Mouse (Mus musculus) WW6 (cell line): ENCODE data around the gene 1700061G19Rik.
"Not testable (repeated sequence)": the region's sequence is repeated elsewhere in the genome, so short reads cannot be mapped to it uniquely, and the experiment has no call there.

Experiments
- DNase-seq: peaks from one replicate; pipeline ENCODE4 v3.0.0-alpha.2; 2013; ENCODE audit warnings: low read depth, low spot score

1700061G19Rik gene

DNA sequence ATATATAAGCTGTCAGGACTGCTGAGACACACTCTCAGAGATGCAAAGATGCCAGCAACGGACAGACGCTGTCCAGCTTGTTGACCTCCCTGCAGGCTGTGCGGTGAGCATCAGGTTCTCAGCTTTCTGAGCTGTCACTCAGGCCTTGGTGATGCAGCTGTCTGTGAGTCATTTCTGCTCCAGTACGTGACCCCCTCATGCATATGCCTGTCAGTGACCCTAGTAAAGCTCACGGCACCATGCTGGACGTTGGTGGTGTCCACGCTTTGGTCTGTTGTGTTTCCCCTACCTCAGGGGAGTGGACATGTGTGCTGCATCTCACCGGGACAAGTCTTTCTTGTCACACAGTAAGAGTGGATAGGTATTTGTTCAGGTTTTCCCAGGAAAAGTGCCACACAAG lies 3.5 kb upstream of the 1700061G19Rik start:
- no peak for DNase-seq

GRCm38 (mm10) chr17:56872512-56872911 lies 2.8 kb upstream of the 1700061G19Rik start:
- no peak for DNase-seq

GRCm38 (mm10) chr17:56874237-56874636 lies 1.0 kb upstream of the 1700061G19Rik start, which contains the start of gene Acsbg2:
TSS of gene Acsbg2 (minus strand) at chr17:56874447.
- DNase-seq = no peak

GRCm38 (mm10) chr17:56876465-56876864 lies 1.2 kb downstream of the 1700061G19Rik start:
- DNase-seq = no peak

DNA sequence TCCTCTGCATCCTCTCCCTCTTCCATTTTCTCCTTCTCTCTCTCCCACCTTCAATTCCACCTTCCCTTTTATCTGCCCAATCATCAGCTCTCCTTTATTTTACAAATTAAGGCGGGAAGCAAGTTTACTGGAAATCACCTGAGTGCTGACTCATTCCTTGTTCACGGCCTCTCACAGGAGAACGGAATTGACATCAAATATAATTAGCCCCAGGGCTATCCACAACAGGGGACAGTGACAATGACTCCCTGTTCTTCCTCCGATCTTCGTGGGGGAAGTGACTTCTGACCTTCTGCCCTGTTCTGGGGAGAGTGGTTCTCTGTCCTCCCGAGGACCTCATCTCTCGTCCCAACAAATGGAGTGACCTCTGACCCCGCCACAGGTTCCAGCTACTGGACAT lies 1.7 kb downstream of the 1700061G19Rik start:
- DNase-seq = no peak

GRCm38 (mm10) chr17:56877426-56877825 lies 2.1 kb downstream of the 1700061G19Rik start:
- DNase-seq = no peak

DNA sequence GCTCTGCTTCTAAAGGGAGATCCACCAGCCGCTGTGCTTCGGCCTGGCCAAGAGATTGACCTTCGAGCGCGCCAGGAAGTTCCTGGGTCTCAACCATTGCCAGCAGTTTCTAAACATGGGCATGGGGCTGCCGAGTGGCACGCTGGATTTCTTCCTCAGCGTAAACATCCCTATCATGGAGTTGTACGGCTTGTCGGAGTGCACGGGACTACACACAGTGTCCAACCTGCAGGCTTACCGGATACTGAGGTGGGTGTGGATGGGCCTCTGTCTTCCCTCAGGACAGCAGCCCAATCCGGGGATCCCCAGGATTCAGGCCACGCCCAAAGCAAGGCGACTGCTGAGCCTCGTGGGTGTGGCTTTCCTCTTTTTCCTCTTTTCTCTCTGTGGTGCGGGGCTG lies 8.3 kb downstream of the 1700061G19Rik start:
- no peak for DNase-seq

DNA sequence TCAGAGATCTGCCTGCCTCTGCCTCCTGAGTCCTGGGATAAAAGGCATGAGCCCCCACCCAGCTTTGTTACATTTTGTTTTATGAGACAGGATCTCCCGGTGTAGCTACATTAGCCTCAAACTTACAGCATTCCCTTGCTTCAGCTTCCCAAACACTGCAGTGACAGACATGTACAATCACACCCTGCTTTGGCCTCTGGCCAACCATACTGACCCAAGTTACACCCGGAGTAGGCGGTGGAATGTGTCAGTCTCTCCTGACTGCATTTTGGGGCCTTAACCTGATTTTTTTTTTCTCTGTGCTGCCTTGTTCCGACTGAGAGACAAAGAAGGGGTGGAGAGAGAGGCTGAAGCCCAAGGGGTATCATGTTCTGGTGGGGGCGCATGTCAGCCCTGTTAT lies 9.1 kb downstream of the 1700061G19Rik start:
- DNase-seq = no peak

- no peak for DNase-seq
Measured at GRCm38 (mm10) chr17:56884809-56885208, 9.5 kb downstream of the 1700061G19Rik start.

GRCm38 (mm10) chr17:56888050-56888449 lies 12.8 kb downstream of the 1700061G19Rik start:
- DNase-seq = no peak

DNA sequence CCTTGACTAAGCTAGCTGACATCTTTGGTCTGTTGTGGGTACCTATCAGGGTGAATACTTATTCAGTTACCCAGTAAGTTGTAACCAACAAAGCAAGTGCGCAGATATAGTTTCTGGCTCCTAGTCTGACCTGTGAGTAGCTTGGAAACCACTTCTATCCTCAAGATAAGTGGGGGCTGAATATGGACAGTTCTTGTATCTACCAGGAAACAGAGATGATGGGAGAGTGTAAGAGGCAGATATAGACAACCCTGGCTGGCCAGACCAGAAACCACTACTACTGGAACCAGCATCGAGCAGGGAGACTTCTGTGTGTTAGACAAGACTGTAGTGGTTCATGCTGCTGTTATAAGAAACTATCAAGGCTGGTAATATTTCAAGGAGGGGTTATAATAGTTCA lies 14.7 kb downstream of the 1700061G19Rik start:
- DNase-seq = no peak

DNA sequence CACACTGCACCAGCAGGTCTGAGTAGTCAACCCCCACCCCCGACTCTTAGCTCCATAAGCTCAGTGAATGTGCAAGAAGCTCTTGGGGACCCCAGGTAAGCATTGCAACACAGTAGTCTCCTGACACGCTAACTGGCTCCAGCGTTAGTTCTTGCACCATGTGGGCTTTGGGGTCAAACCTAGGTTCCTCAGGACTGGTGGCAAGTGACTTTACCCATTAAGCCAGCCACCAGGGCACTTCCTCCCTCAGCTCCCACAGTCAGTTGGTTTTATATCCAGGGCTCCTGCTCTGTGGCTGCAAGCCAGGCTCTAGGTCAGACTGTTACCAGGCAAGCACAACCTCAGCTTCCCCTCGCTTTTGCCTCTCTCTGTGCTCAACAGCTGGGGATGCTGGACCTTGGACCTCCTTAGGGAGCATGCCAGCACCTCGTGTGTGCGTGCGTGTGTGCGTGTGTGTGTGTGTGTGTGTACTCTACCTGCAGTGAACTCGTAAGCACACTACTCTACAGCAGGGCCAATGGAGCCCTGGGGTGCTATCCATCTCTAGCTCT lies 20.2 kb downstream of the 1700061G19Rik start:
- DNase-seq = no peak

DNA sequence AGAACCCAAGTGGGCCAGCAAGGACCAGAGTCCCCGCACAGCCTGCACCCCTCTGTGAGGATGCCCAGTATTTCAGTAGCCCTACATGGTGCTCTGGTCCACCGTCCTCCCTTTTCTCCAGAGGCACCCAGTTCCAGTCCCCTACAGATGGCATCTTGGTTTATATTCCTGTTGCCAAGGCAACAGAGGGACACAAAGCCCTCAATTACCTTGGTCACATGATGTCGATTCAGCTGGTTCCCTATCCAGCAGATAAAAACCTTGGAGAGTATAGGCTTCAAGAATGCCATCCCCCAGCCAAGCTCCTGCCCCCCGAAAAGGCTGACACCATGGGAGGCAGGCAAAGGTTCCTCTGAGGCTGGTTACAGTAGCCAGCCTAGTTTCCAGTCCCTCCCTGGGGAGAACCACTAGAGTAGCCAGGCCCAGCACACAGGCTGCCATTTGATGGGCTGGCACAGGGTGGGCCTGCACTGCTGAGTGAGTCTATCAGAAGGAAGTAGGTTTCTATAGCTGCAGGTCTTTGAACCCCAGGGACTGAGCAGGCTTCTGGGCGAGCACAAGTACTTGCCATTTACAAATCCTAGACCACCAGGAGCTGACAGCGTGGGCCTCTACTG lies 21.3 kb downstream of the 1700061G19Rik start:
- no peak for DNase-seq

GRCm38 (mm10) chr17:56897630-56898195 lies 22.4 kb downstream of the 1700061G19Rik start:
- DNase-seq = no peak

DNA sequence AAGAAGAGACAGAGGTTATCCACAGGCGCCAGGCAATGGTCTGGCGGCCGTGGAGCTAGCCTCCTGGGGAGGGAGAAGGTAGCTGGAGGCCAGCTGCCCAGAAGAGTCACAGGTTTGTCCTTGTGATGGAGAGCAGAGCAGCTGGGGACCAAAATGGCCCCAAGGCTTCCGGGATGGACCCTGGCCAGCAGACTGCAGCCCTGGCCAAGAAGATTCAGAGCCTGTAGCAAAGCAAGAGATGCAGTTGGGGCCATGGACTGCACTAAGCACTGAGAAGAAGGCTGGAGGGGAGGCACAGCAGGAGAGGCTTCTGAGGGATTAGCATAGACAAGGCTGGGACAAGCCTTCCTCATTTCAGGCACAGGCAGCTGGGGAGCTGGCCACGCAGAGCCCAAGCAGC lies 27.4 kb downstream of the 1700061G19Rik start:
- DNase-seq = no peak

GRCm38 (mm10) chr17:56906166-56906565 lies 30.9 kb downstream of the 1700061G19Rik start:
- no peak for DNase-seq

DNA sequence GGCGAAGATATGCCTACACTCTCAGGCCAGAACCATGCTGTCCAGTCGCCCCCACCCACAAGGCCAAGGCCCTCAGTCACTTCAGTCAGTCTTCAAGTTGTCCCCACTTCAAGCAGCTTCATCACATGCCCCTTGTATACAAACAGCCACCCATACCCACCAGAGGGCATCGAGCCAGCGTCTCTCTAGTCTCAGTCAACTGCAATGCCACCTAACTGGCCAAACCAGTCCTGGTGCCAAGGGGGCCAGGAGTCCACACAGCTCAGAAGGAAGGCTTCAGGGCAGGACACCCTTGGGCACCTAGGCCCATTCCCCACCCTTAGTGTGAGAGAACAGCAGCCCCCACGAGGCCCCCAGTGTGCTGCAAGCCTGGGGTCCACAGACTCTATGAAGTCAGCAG lies 31.8 kb downstream of the 1700061G19Rik start:
- DNase-seq = no peak

GRCm38 (mm10) chr17:56907887-56908286 lies 32.6 kb downstream of the 1700061G19Rik start:
- DNase-seq = no peak

DNA sequence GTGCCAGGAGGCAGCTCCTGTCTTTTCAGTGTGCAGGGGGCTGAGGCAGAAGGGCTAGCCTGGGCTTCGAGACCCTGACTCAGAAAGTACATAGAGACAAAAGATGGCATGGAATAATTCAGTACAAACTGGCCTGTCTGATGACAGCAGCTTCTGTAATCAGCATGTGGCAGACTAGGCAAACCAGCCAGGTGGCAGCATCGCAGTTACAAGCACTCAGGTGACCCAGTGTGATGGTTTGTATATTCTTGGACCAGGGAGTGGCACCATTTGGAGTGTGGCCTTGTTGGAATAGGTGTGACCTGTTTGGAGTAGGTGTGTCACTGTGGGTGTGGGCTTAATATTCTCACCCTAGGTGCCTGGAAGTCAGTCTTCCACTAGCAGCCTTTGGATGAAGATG lies 34.5 kb downstream of the 1700061G19Rik start:
- DNase-seq = not testable (repeated sequence)

DNA sequence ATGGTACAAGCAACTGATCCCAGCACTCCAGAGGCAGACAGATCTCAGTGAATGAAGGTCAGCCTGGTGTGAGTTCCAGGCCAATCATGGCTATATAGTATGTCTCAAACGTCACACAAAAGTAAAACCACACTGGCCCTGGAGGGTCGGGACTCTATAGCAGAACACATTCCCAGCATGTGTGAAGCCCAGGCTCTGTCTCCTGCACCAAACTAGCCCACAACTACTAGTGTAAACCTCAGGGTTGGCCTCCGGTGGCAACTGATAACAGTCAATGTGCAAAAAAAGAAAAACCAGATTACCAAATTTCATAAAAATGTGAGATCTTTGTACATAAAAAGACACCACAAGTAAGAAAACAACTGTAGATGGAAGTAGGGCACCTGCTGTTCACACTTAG lies 37.7 kb downstream of the 1700061G19Rik start:
- DNase-seq = no peak

GRCm38 (mm10) chr17:56913444-56913843 lies 38.2 kb downstream of the 1700061G19Rik start:
- no peak for DNase-seq

DNA sequence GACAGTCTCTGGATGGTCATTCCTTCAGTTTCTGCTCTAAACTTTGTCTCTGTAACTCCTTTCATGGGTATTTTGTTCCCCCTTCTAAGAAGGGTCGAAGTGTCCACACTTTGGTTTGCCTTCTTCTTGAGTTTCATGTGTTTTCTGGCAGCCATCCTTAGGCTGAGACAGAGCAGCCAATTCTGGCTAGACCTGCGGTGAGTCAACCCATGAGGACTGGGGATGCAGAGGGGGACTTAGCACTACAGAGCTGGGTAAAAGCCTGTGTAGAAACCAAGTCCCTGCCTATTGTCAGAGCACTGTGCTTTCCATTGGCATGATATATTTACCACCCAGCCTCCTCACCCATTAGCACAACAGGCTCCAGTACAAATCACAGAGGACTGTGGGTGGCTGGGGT lies 41.9 kb downstream of the 1700061G19Rik start:
- DNase-seq = no peak

DNA sequence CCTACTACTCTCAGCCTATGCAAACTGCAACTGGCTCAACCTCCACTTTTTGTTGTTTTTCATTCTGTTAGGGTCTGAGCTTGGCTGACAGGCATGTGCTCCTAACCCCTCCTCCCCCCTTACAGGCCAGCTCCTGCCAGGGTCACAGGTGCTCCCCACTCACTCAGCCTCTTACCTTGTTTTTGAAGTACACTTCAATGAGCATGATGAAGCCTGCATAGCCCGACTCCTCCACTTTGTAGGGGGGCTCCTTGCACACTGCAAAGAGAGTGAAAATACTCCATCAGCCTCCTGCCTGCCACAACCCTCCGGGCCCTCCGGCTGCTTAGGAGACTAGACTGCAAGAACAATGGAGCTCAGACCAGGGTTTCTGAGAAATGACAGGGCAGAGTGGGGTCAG lies 44.4 kb downstream of the 1700061G19Rik start:
- DNase-seq = no peak
